Mouse (Mus musculus) fibroblast of lung, adult 2 months (primary cell): ENCODE results near the gene Efhc1.
"Not testable (repeated sequence)": the region's sequence is repeated elsewhere in the genome, so short reads cannot be mapped to it uniquely, and the experiment has no call there.

ENCODE experiments used
- DNase-seq: peaks from one replicate; pipeline ENCODE4 v3.0.0-alpha.2; 2011; ENCODE audit warnings: low read depth

The Efhc1 gene

DNA sequence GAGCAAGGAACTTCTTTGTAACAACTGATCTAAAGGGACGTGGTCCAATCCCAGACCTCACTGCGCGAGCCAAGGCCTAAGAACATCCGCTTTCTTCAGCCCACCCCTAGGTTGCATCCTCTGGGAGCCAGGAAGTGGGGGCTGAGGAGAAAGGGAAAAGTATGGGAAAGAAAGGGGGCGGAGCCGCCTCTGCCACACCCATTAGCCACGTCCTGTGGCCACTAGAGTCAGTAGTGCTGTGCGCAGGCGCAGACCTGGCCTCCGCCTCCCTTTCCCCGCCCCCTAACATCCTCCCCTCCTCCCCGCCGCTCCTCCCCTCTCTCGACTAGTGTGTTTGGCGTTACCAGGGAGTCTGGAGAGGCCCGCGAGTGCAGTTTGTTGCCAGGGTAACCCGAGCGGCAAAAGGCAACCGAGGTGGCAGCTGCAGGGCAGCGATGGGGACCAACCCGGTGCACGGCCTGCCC is at the start of gene Efhc1:
Gene Efhc1 (plus strand): TSS at position 327 of the 464 bp plus-strand sequence.
- peak; percentile 93 for DNase-seq

DNA sequence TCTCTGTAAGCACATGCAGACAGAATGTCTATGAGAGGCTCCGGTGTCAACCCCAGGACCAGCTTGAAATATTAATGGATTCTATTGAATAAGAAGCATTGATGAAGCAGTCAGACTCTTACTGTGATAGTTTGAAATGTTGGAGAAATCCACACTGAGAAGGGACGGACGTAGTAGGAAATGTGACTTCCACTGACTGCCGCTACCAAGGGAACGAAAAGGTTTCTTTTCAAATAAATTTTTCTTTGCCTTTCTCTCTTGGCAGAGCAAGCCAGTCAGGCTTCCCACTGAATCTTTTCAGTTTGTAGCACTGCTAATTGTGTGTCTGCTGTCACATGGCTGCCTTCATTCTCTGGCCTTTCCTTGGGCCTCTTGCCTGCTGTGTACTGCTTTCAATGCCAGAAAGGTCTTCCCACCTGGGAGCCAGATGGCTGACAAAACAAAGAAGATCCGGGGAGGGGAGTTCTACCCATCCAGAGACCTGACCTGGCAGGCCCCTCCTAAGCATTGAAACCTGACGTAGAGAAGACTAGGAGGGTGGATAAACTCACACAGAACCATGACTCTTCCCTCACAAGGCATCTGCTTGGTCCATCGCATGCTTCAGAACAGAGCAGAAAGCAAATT is 45.8 kb upstream of the Efhc1 start:
- DNase-seq, result no peak

DNA sequence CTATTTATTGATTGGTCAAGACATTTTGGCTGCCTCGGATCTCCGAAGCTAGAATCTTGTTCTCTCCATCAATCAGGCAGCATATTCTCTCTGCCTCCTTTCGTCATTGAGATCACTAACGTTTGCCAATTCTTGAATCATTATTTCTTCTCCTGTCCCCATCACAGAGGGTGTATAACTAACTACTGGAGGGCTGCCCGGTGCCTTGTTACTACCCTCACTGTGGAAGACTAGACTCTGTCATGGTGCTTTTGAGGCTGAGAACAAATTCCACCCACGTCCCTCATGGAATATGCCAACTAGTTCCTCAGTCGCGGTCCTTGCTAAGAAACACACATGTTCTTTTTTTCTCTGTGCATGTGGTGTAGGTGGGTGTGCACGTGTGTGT is 45.3 kb upstream of the Efhc1 start:
- no peak for DNase-seq

- DNase-seq, result no peak
Observed at GRCm38 (mm10) chr1:20908541-20908940, 42.9 kb upstream of the Efhc1 start.

DNA sequence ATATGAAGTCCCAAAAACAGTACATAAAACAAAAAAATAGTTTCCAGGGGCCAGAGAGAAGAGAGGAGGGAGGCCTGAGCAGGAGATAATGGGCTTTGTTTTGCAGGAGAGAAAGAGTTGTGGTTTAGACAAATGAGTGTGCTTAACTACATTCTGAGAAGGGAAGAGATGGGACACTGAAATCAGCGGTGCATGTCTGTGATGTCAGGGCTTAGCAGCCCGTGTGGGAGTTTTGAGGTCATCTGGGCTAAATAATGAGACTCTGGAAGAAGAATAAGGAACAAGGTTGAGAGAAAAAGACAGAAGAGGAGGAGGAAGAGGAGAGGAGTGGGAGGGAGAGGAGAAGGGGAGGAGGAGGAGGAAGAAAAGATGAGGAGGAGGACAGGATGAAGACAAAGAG is 39.3 kb upstream of the Efhc1 start:
- no peak for DNase-seq

- no peak for DNase-seq
Observed at GRCm38 (mm10) chr1:20912527-20913171, 38.8 kb upstream of the Efhc1 start.

- DNase-seq, result no peak
Observed at GRCm38 (mm10) chr1:20914769-20915168, 36.7 kb upstream of the Efhc1 start.

GRCm38 (mm10) chr1:20915608-20916007 is 35.8 kb upstream of the Efhc1 start:
- no peak for DNase-seq

- DNase-seq, result no peak
Observed at GRCm38 (mm10) chr1:20917496-20918050, 33.9 kb upstream of the Efhc1 start.

GRCm38 (mm10) chr1:20919728-20920127 is 31.7 kb upstream of the Efhc1 start:
- DNase-seq, result no peak

GRCm38 (mm10) chr1:20921081-20921528 is 30.3 kb upstream of the Efhc1 start:
- DNase-seq, result no peak

GRCm38 (mm10) chr1:20922612-20923399 is 28.6 kb upstream of the Efhc1 start:
- no peak for DNase-seq

- not testable (repeated sequence) for DNase-seq
Observed at GRCm38 (mm10) chr1:20925324-20925723, 26.1 kb upstream of the Efhc1 start.

DNA sequence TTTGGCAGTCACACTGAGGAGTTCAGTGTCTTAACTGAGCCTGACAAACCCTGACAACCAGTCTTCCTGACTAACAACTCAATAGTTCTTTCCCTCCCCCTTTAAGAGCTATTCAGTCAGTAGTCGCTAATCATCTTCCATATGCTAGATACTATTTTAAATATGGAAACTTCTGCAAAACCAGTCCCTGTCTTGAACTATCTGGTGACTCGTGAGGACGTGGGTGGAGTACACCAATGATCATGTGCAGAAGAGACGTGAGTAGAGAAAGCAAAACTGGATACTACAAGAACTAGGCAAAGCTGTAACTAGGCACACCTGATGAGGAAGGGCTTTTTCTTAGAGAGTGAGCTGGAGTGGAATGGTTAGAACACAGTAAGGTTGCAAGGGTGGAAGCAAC is 25.5 kb upstream of the Efhc1 start:
- no peak for DNase-seq

GRCm38 (mm10) chr1:20926376-20926775 is 25.1 kb upstream of the Efhc1 start:
- DNase-seq, result no peak

DNA sequence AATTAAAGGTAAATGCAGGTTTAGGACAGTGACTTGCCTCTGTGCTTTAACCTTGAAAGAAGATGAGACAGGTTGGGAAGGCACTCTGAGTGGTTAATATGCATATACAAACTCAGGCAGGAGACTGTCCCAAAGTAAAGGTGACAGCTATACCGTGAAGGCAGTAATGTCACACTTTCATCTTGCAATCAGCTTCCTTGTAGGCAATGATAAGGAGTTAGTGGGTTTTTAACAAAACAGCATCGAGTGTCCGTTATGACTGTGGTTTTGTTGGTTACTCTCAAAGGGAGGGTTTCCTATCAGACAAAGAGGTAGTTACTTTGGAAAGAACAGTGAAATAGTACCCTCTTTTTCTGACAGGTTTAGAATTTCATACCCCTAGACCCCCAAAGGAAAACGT is 22.9 kb upstream of the Efhc1 start:
- DNase-seq, result no peak

GRCm38 (mm10) chr1:20933457-20933856 is 18.0 kb upstream of the Efhc1 start:
- peak; percentile 60 for DNase-seq

- DNase-seq, result no peak
Observed at GRCm38 (mm10) chr1:20935106-20935505, 16.3 kb upstream of the Efhc1 start.

- DNase-seq, result no peak
Observed at GRCm38 (mm10) chr1:20939046-20939445, 12.4 kb upstream of the Efhc1 start.

DNA sequence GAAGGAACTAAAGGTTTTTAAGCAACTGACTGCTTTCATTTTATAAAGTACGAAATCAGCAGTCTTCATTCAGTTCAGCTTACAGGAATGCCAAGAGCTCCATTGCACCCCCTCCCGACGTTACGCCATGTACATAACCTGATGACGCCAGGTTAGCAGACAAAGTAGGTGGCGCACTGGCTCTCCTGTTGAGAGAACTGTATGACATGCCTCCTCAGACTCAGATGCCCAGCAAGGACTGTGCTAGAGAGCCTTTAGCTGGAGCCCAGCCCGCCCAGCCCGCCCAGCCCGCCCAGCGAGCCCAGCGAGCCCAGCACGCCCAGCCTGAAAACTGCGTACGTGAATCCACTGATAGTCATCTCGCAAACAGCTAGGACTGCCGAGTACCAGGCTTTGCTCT is 11.3 kb upstream of the Efhc1 start:
- peak; percentile 42 for DNase-seq

DNA sequence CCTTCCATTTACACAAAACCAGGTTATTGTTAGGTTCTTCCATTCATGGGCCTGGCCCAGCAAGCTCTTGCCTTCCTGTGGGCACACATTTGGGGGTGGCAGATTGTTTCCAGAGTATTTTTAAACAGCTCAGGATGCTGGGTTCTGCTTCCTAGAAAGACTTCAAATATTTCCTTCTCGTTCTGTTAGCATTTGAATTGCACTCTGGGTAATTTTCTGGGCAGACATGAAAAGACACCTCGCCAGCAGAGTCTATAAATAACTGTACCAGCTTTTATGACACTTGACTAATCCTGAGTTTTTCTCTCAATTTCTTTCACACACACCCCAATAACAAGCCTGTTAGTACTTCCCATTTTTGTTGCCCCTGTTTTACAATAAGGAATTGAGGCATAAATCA is 10.1 kb upstream of the Efhc1 start:
- no peak for DNase-seq

GRCm38 (mm10) chr1:20941857-20942256 is 9.6 kb upstream of the Efhc1 start:
- DNase-seq, result no peak

DNA sequence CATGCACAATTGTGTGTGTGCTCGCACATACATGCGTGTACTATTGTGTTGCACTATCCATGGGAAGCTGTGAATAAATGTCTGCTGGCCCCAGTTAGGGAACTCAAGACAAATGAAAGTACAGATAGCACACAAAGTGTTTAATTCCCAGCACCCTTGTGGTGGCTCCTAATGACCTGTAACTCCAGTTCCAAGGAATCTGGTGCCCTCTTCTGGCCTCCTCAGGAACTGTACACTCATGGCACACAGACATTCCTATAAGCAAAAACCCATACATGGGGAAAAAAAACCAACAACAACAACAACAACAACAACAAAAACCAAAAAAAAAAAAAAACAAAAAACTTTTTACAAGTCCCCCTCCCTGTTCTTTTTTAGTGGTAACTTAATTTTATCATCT is 8.4 kb upstream of the Efhc1 start:
- DNase-seq, result no peak
